Mouse (Mus musculus): ENCODE results near the gene Pwp2. TPM values are rescaled to one million over a fixed set of nuclear protein-coding genes. Genes with fewer than 3 reads are reported as not detected.
"Not testable (repeated sequence)": the region's sequence is repeated elsewhere in the genome, so short reads cannot be mapped to it uniquely, and the experiment has no call there.

The Pwp2 gene
- total RNA-seq, 2 experiments from 2014 or later = 19.7 to 19.9 TPM

DNA sequence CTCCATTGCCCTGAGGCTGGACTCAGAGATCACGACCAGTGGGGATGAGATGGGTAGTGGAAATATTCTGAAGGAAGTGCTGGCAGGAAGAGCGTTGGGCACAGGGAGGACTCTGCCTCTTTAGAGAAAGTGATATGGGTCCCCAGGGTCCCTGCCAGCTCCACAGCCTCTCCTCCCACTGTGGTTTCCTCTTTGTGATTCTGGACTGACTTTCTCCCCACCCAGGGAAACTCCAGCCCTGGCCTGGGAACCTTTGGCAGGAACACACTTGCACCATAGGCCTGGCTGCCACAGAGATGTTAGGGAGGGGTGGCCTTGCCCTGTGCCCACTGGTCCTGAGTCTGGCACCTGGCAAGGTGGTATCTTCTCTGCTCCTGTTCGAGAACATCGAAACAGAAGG lies 55.0 kb downstream of the Pwp2 start:
- no peak for TF ChIP-seq CTCF (conservative IDR thresholded peaks at IDR 0.05)
- H3K27ac ChIP-seq = no peak overlapping the region
- DNase-seq (ENCODE audit: low spot score in 2 of 2) = no peak

GRCm38 (mm10) chr10:78129423-78129822 lies 55.5 kb downstream of the Pwp2 start:
- TF ChIP-seq CTCF (conservative IDR thresholded peaks at IDR 0.05) = 0 out of 2 replicates have a peak, but pooled peaks have one; percentile 7
- no peak overlapping the region for H3K4me3 ChIP-seq
- no peak for DNase-seq (ENCODE audit: low spot score in 2 of 2)
- no peak overlapping the region for H3K27ac ChIP-seq

More for the DNA sequence above, 55.0 kb downstream of the Pwp2 start:
- no peak overlapping the region for H3K4me3 ChIP-seq

DNA sequence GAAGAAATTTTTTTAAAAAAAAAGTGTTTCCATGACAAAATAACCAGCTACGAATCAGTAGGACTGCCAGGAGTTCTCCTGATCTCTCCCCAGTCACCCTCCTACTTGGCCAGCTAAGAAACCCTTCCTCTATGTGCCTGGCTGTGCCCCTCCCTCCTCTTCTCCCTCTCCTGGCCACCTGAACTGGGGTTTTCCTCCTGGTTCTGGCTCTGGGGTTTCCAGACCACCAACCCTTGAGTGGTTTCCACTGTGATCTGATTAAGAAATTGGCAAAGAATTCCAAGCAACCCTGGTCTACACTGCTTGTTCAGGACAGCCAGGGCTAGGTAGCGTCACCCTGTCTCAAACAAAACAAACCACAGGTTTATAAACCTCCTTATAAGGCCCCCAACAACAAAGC lies 56.3 kb downstream of the Pwp2 start:
- Histone ChIP-seq H3K4me3 (no peak overlapping the region), H3K27ac (no peak overlapping the region)
- no peak for TF ChIP-seq CTCF (conservative IDR thresholded peaks at IDR 0.05)
- DNase-seq (ENCODE audit: low spot score in 2 of 2) = no peak

DNA sequence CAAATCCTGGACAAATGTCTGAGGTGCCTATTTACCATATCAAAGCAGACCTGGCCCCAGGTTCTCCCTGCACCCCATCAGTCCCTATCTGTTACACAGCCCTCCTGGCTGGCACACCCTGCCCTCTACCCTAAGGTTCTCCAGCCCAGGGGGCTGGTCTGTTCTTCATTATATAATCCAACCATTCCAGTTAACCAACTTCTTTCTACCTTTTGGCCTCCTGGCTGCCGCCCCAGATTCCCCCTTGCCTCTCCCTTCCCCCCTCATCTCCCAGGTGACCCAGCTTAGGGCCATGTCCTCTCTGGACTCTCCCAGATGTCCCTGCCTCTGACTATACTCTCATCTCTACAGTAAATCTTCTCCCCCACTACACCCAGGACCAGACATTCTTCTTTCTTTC lies 57.0 kb downstream of the Pwp2 start:
- Histone ChIP-seq H3K27ac (no peak overlapping the region), H3K4me3 (no peak overlapping the region)
- no peak for DNase-seq (ENCODE audit: low spot score in 2 of 2)
- TF ChIP-seq CTCF (conservative IDR thresholded peaks at IDR 0.05) = no peak

DNA sequence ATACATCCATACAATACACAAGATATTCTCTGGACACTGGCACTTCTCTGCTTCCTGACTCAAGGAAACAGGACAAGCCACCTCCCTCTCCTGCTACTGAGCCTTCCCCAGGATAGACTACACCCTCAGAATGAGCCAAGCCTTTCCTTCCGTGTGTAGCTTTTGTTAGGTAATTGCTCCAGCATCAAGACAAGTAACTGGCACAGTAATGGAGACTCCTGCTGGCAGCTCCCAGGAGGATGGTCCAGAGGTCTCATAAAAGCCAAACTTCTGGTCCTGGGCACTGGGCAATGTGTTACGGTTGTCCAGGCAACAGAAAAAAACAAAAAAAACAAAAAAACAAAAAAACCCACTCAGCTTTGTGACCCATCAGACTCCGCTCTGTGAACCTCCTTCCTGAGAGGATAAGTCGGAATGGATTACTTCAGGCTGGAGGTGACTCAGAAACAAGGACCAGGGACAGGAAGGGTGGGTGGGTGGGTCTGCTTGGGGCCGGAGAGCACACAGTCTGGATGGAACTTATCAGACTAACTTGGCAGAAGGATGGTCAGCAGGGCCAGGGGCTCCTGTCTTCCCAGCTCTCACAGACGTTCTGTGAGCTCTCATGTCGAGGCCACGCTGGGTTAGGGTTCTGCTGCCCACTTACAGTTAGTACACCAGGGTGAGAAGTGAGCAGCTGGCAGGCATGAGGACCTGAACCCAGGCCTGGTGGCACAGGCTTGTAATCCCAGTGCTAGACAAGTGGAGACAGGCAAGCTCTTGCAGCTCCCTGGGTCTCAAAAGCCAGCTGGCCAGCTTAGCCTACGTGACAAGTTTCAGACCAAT lies 57.7 kb downstream of the Pwp2 start:
- H3K4me3 ChIP-seq = no peak overlapping the region
- TF ChIP-seq CTCF (conservative IDR thresholded peaks at IDR 0.05) = no peak
- no peak overlapping the region for H3K27ac ChIP-seq
- DNase-seq (ENCODE audit: low spot score in 2 of 2) = no peak

GRCm38 (mm10) chr10:78126311-78126710 lies 58.6 kb downstream of the Pwp2 start:
- H3K4me3 ChIP-seq = no peak overlapping the region
- no peak for TF ChIP-seq CTCF (conservative IDR thresholded peaks at IDR 0.05)
- DNase-seq (ENCODE audit: low spot score in 2 of 2) = no peak
- H3K27ac ChIP-seq = no peak overlapping the region

DNA sequence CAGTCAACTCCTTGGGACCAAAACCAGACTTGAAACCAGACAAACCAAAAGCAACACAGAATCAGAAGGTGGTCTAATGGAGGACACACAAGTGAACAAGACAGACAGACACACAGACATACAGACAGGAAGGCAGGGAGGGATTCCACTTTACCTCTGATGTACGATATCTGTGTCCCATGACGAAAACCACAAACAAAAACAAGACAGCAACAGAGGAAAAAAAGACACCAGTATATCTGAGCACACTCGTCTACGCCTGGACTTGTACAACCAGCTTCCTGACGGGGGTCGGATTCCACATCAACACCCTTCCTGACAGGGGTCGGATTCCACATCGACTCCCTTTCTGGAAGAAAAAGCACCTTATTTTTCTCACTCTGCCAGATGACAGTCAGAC lies 59.9 kb downstream of the Pwp2 start:
- H3K27ac ChIP-seq = not testable (repeated sequence)

GRCm38 (mm10) chr10:78124137-78124536 lies 60.8 kb downstream of the Pwp2 start:
- H3K4me3 ChIP-seq; H3K27ac ChIP-seq; DNase-seq (ENCODE audit: low spot score in 2 of 2): not testable (repeated sequence)

More for the DNA sequence above, 59.9 kb downstream of the Pwp2 start:
- not testable (repeated sequence) for DNase-seq (ENCODE audit: low spot score in 2 of 2); H3K4me3 ChIP-seq

Other genes starting within 250 kb of the Pwp2 start
- gene Trpm2, start 214.6 kb downstream of the Pwp2 start, total RNA-seq (2021) = 10 to 100 TPM; 37.4 to 41.5 TPM
- gene 1810043G02Rik, start 206.6 kb downstream of the Pwp2 start, total RNA-seq (2021) = 10 to 100 TPM; 37.1 to 44.4 TPM
- 100 to 1,000 TPM; 232 to 233 TPM for gene Pfkl, start 175.1 kb downstream of the Pwp2 start, total RNA-seq (2021)
- gene Dnmt3l, start 143.2 kb downstream of the Pwp2 start, total RNA-seq (2021) = not detected
- gene Aire, start 141.5 kb downstream of the Pwp2 start, total RNA-seq (2021) = under 1 TPM; 0.46 to 0.54 TPM
- 10 to 100 TPM in 1 of 2 experiments, 1 to 10 TPM in 1; 8.4 to 11.2 TPM for gene Icosl, start 115.8 kb downstream of the Pwp2 start, total RNA-seq (2021)
- gene D10Jhu81e, start 15.4 kb downstream of the Pwp2 start, total RNA-seq (2021) = 100 to 1,000 TPM; 124 to 134 TPM
- 10 to 100 TPM; 83.4 to 84.1 TPM for gene Trappc10, start 59.5 kb upstream of the Pwp2 start, total RNA-seq (2021)
- 100 to 1,000 TPM; 207 to 216 TPM for gene Agpat3, start 167.3 kb upstream of the Pwp2 start, total RNA-seq (2021)
- gene Rrp1, start 227.9 kb upstream of the Pwp2 start, total RNA-seq (2021) = 100 to 1,000 TPM; 352 to 358 TPM
- gene Cstb, start 240.5 kb upstream of the Pwp2 start, total RNA-seq (2021) = 10 to 100 TPM; 29.9 to 34.9 TPM

All from layer of hippocampus, adult 2 months (tissue).